Mouse (Mus musculus) liver, embryonic 11.5 days (tissue): ENCODE data around the gene Gm28230. TPM values are rescaled to one million over a fixed set of nuclear protein-coding genes. Genes with fewer than 3 reads are reported as not detected.

Experiments used
- ATAC-seq: fragments of 200-750 bp; cut with Nextera tagmentation; replicated peaks from 2 replicates; pipeline ENCODE4 v1.8.0; 2017; ENCODE audit warnings: moderate number of reproducible peaks, mild to moderate bottlenecking, moderate TSS enrichment, moderate library complexity; ENCODE audit not compliant: low FRiP score
- DNase-seq: peaks from one replicate; pipeline ENCODE4 v3.0.0-alpha.2; 2017; ENCODE audit warnings: low spot score
- H3K27ac ChIP-seq: fragments of 300-500 bp; sonication (generic); 2 replicates; pipeline ENCODE4 v1.5.1; 2014; ENCODE audit warnings: mild to moderate bottlenecking, low read depth, low read length, control low read depth
- H3K27me3 ChIP-seq: fragments of 300-500 bp; sonication (generic); replicated peaks from 2 replicates; pipeline ENCODE4 v1.6.1; 2014; ENCODE audit warnings: low read length, mixed read lengths; ENCODE audit not compliant: control insufficient read depth, insufficient read depth
- H3K36me3 ChIP-seq: fragments of 300-500 bp; sonication (generic); 2 replicates; pipeline ENCODE4 v1.6.1; 2014; ENCODE audit warnings: mild to moderate bottlenecking, low read length, moderate library complexity, mixed read lengths; ENCODE audit not compliant: control insufficient read depth, insufficient read depth
- H3K4me1 ChIP-seq: fragments of 300-500 bp; sonication (generic); replicated peaks from 2 replicates; pipeline ENCODE4 v1.6.1; 2014; ENCODE audit warnings: low read length, mixed read lengths; ENCODE audit not compliant: control insufficient read depth, insufficient read depth
- H3K4me2 ChIP-seq: fragments of 300-500 bp; sonication (generic); 2 replicates; pipeline ENCODE4 v1.6.1; 2014; ENCODE audit warnings: mild to moderate bottlenecking, control low read depth, moderate library complexity
- H3K4me3 ChIP-seq: fragments of 300-500 bp; sonication (generic); 2 replicates; pipeline ENCODE4 v1.5.1; 2014; ENCODE audit warnings: low read depth, low read length, control low read depth
- H3K9ac ChIP-seq: fragments of 300-500 bp; sonication (generic); 2 replicates; pipeline ENCODE4 v1.6.1; 2014; ENCODE audit warnings: low read depth, low read length, control low read depth
- H3K9me3 ChIP-seq: fragments of 300-500 bp; sonication (generic); 2 replicates; pipeline ENCODE4 v1.6.1; 2016; ENCODE audit warnings: low read length, inconsistent platforms, mixed read lengths; ENCODE audit not compliant: control insufficient read depth
- WGBS: fragments of 180-500 bp; shearing (Covaris S2); extraction: QIAGEN DNeasy Blood & Tissue Kit; methylation state at CpG from one replicate; pipeline ENCODE4 v1.1.7; 2014; 5-methylcytosine and 5-hydroxymethylcytosine counted together
- polyA plus RNA-seq: library from polyadenylated mRNA; unstranded; fragments of >200 nt; fragmentation: Nextera tagmentation; extraction: Ambion mirVana; gene quantifications from 2 replicates; pipeline ENCODE4 v1.2.1, GENCODE M21; 2014

Gm28230 gene
- polyA plus RNA-seq, 1 experiment from 2014 or later: not detected

DNA sequence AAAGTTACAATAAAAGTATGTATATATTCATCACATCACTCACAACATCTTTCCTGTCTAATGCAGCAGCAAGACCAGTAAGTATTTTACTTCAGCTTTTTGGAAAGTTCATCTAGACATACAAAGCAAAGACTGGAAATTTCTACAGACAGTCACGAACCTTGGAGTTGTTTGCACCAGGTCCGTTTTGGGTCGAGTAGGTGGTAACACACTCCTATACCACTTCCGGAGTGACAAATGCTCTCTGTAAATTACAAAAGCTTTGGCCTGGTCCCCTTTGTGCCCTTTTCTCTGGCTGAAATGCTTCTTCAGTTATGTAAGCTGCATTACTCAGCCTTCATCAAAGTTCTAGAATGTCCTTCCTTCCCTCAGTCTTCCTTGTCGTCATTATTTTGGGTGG is 27.2 kb downstream of the Gm28230 start:
- H3K9ac ChIP-seq: no peak overlapping the region
- peaks cover 78% of the 10 kb centered on the region for H3K27me3 ChIP-seq
- no peak overlapping the region for H3K4me3 ChIP-seq
- WGBS: 25% methylated on average over 5 of the region's 5 CpGs
- ATAC-seq: no peak
- no peak overlapping the region for H3K27ac ChIP-seq
- peaks cover 4% of the 10 kb centered on the region; the same call in 1 of the 2 replicates for H3K4me1 ChIP-seq
- DNase-seq: no peak
- no peak overlapping the region for H3K4me2 ChIP-seq
- no peaks in the 10 kb centered on the region for H3K9me3 ChIP-seq
- no peaks in the 10 kb centered on the region for H3K36me3 ChIP-seq

DNA sequence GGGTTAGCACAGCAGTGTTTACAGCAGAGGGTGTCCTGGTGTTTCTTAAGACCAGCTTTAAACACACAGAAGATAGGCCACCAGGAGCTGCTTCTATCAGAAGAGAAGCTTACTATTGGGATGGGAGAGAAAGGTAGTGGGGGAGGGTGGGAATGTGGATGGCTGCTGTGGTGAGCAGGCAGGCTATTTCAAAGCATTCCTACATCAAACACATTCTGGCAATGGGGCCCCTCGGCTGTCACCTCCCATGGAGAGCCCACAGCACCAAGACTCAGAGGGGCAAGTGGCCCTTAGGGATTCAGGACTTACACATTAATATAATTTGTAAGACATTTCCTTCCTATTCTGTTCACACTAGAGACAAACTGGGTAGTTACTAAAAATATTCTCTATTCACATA is 33.6 kb downstream of the Gm28230 start:
- ATAC-seq (no peak), DNase-seq (no peak)
- H3K4me1 ChIP-seq: peaks cover 3% of the 10 kb centered on the region
- no peaks in the 10 kb centered on the region for H3K36me3 ChIP-seq
- H3K27me3 ChIP-seq: peaks cover 65% of the 10 kb centered on the region
- no peak overlapping the region for H3K9ac ChIP-seq
- no peak overlapping the region for H3K27ac ChIP-seq
- no peaks in the 10 kb centered on the region for H3K9me3 ChIP-seq
- no peak overlapping the region for H3K4me3 ChIP-seq
- no peak overlapping the region for H3K4me2 ChIP-seq
- 12% methylated on average over 1 of the region's 1 CpGs for WGBS

DNA sequence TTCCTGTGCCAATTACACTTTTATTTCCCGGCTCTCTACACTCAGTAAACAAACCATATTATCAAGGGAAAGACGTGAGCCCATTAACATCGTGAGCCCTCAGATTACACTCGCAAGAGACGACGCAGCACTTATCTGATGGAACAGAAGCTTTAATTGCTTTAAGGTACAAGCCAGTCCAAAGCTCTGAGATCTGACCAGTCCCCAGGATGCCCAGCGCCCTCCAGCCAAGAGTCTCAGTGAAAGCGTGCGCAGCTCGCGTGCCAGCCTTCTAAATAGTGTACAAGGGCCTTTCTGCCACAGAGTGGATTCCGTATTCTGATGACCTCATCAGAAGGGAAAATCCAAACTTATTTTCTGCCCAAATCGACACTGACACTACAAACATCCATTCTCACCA is 35.4 kb downstream of the Gm28230 start:
- no peaks in the 10 kb centered on the region for H3K9me3 ChIP-seq
- H3K27me3 ChIP-seq: peaks cover 73% of the 10 kb centered on the region
- ATAC-seq: no peak
- H3K4me2 ChIP-seq: no peak overlapping the region
- no peak overlapping the region for H3K4me3 ChIP-seq
- H3K4me1 ChIP-seq: peaks cover 3% of the 10 kb centered on the region
- no peak overlapping the region for H3K9ac ChIP-seq
- H3K27ac ChIP-seq: no peak overlapping the region
- WGBS: 8% methylated on average over 13 of the region's 13 CpGs
- H3K36me3 ChIP-seq: no peaks in the 10 kb centered on the region
- DNase-seq: no peak

DNA sequence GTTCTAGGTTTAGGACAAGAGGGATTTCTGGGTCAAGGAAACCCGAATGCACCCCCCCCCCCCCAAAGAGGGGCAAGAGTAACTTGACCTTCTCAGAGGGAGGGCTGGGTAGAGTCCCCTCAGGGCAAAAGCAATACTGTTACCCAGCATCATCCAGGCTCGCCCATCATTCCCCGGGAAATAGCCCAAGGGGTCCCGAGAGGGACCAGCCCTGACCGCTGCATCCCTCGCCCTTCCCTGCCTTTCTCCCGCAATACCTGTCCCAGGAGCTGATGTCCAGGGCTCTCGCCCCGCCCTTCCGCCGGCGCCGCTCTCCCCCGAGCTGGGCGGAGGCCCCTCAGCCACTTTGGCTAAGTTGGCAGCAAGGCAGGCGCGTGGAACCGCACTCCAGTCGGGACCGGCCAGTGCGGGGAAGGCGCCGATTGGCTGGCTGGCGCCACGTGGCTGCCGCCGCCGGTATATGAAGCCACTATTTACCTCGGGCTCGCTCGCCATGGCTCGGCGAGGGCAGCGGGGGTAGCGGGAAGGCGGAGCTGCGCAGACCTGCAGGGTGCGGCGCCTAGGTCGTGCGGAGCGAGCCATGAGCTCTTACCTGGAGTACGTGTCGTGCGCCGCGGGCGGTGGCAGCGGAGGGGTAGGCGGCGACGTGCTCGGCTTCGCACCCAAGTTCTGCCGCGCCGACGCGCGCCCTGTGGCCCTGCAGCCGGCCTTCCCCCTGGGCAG is 36.2 kb downstream of the Gm28230 start, which contains the start of gene Hoxd1:
Gene Hoxd1 (plus strand): TSS at position 459 of the 723 bp plus-strand sequence.
- ATAC-seq (0 out of 2 replicates have a peak, but pooled peaks have one; percentile 36), DNase-seq (peak; percentile 52)
- WGBS: under 1% methylated on average over 60 of the region's 61 CpGs
- Histone ChIP-seq H3K4me2 (peak within 1 kb of the TSS; percentile 76), H3K36me3 (no peaks in the 10 kb centered on the region), H3K9me3 (no peaks in the 10 kb centered on the region), H3K4me3 (peak within 1 kb of the TSS; percentile 48), H3K27ac (no peak within 1 kb of the TSS), H3K4me1 (peaks cover 3% of the 10 kb centered on the region), H3K27me3 (peaks cover 75% of the 10 kb centered on the region), H3K9ac (no peak within 1 kb of the TSS)

DNA sequence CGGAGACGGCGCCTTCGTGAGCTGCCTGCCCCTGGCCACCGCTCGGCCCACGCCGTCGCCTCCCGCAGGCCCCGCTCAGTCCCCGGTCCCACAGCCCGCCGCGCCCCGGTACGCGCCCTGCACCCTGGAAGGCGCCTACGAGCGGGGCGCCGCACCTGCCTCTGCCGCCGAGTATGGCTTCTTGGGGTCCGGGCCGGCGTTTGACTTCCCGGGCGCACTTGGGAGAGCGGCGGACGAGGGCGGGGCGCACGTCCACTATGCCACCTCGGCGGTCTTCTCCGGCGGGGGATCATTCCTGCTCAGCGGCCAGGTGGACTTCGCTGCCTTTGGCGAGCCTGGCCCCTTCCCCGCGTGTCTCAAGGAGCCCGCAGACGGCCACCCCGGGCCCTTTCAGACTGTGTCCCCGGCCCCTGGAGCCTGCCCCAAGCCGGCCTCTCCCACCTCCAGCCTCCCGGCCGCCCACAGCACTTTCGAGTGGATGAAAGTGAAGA is 36.8 kb downstream of the Gm28230 start:
- H3K36me3 ChIP-seq: no peaks in the 10 kb centered on the region
- peak overlapping the region; percentile 48 for H3K4me3 ChIP-seq
- peaks cover 3% of the 10 kb centered on the region for H3K4me1 ChIP-seq
- WGBS: 3% methylated on average over 52 of the region's 53 CpGs
- H3K9me3 ChIP-seq: no peaks in the 10 kb centered on the region
- H3K9ac ChIP-seq: no peak overlapping the region
- H3K27me3 ChIP-seq: peaks cover 71% of the 10 kb centered on the region
- DNase-seq (no peak), ATAC-seq (no peak)
- peak overlapping the region; percentile 76 for H3K4me2 ChIP-seq
- no peak overlapping the region for H3K27ac ChIP-seq

DNA sequence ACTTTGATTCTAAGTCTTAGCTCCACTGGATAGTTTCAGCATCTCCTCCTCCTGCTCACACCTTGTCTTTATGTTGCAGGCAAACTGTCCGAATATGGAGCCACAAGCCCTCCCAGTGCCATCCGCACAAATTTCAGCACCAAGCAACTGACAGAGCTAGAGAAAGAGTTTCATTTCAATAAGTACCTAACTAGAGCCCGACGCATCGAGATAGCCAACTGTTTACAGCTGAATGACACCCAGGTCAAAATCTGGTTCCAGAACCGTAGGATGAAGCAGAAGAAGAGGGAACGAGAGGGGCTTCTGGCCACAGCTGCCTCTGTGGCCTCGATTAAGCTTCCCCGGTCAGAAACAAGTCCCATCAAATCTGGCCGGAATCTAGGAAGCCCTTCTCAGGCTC is 37.4 kb downstream of the Gm28230 start:
- Histone ChIP-seq H3K27me3 (peaks cover 66% of the 10 kb centered on the region), H3K4me1 (peaks cover 3% of the 10 kb centered on the region), H3K36me3 (no peaks in the 10 kb centered on the region), H3K9me3 (no peaks in the 10 kb centered on the region), H3K4me3 (no peak overlapping the region), H3K4me2 (no peak overlapping the region), H3K9ac (no peak overlapping the region), H3K27ac (no peak overlapping the region)
- no peak for ATAC-seq
- 46% methylated on average over 10 of the region's 10 CpGs for WGBS
- DNase-seq: no peak

DNA sequence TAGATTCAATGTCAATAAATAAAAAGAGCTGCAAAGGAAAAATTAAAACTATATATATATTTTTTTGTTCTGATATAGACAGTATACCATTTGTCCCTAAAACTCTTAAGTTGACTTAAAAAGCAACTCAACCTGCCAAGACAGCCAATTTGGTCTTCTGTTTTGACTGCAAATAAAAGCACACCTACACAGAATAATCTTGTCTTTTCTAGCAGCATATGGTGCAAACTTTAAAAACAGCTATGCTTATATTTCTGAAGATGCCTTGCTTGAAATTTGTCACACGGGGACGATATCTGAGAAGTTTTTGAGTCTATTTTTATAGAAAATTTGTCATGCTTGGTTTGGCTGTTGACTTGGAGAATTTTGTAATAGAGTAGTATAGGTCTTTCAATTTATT is 47.8 kb downstream of the Gm28230 start:
- no peaks in the 10 kb centered on the region for H3K4me1 ChIP-seq
- no peak overlapping the region for H3K4me2 ChIP-seq
- ATAC-seq: no peak
- H3K36me3 ChIP-seq: no peaks in the 10 kb centered on the region
- no peaks in the 10 kb centered on the region for H3K9me3 ChIP-seq
- WGBS: 84% methylated on average over 2 of the region's 2 CpGs
- H3K9ac ChIP-seq: no peak overlapping the region
- H3K27ac ChIP-seq: no peak overlapping the region
- peaks cover 4% of the 10 kb centered on the region; the same call in 1 of the 2 replicates for H3K27me3 ChIP-seq
- no peak overlapping the region for H3K4me3 ChIP-seq
- DNase-seq: no peak

DNA sequence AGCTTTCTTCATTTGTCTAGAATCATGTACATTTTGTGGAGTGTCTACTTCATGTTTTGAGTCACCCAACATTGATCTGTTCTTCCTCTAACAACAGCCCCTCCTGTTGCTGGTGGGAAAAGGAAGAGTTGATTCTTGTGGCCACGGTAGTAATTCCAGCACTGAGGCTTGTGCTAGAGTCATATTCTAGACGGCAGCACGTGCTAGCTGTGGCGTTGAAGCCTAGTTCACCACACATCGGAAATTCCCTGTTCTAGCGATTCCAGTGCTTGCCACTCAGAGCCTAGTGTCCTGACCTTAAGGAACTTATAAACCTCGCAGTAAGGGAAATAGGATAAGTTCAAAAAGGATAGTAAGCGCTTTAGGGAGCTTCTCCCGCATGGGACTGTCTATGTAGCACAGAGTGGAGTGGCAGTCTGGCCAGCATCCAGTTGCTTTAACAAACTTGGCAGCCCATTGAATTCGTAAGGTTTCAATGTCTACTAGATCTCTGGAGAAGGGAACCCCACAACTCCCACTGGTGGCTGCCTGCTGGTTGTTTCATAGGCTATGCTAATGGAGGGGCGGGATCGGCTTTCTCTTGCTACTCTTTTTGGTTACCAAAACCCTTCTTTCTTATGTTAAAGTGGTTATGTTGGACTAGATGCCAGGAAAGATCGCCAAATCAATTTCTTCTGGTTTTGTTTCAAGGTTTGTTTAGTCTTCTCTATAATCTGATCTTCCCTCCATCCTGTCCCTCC is 51.2 kb downstream of the Gm28230 start:
- Histone ChIP-seq H3K27me3 (no peaks in the 10 kb centered on the region), H3K27ac (no peak overlapping the region), H3K9me3 (no peaks in the 10 kb centered on the region), H3K4me2 (no peak overlapping the region), H3K4me3 (no peak overlapping the region), H3K36me3 (no peaks in the 10 kb centered on the region), H3K9ac (no peak overlapping the region), H3K4me1 (no peaks in the 10 kb centered on the region)
- ATAC-seq: no peak
- DNase-seq: no peak
- 74% methylated on average over 13 of the region's 13 CpGs for WGBS
